Mouse (Mus musculus) liver, embryonic 15.5 days (tissue): Measurements from ENCODE around the gene Aim2. TPM values are rescaled to one million over a fixed set of nuclear protein-coding genes. Genes with fewer than 3 reads are reported as not detected.

Source experiments
- ATAC-seq: fragments of 200-750 bp; cut with Nextera tagmentation; 2 replicates; pipeline ENCODE4 v1.8.0; 2017; ENCODE audit warnings: moderate number of reproducible peaks, mild to moderate bottlenecking, moderate library complexity; ENCODE audit not compliant: insufficient read depth
- H3K27ac ChIP-seq: fragments of 300-500 bp; sonication (generic); replicated peaks from 2 replicates; pipeline ENCODE4 v1.5.1; 2015; ENCODE audit warnings: mild to moderate bottlenecking, inconsistent platforms
- H3K27me3 ChIP-seq: fragments of 300-500 bp; sonication (generic); 2 replicates; pipeline ENCODE4 v1.6.1; 2015; ENCODE audit warnings: mild to moderate bottlenecking, inconsistent platforms
- H3K36me3 ChIP-seq: fragments of 300-500 bp; sonication (generic); replicated peaks from 2 replicates; pipeline ENCODE4 v1.6.1; 2015; ENCODE audit warnings: moderate library complexity, mild to moderate bottlenecking, inconsistent platforms
- H3K4me1 ChIP-seq: fragments of 300-500 bp; sonication (generic); replicated peaks from 2 replicates; pipeline ENCODE4 v1.6.1; 2015; ENCODE audit warnings: inconsistent platforms
- H3K4me2 ChIP-seq: fragments of 300-500 bp; sonication (generic); 2 replicates; pipeline ENCODE4 v1.6.1; 2015; ENCODE audit warnings: moderate library complexity, mild to moderate bottlenecking, inconsistent platforms
- H3K4me3 ChIP-seq: fragments of 300-500 bp; sonication (generic); replicated peaks from 2 replicates; pipeline ENCODE4 v1.5.1; 2015; ENCODE audit warnings: mild to moderate bottlenecking, inconsistent platforms
- H3K9ac ChIP-seq: fragments of 300-500 bp; sonication (generic); 2 replicates; pipeline ENCODE4 v1.6.1; 2015; ENCODE audit warnings: moderate library complexity, mild to moderate bottlenecking, inconsistent platforms
- H3K9me3 ChIP-seq: fragments of 300-500 bp; sonication (generic); replicated peaks from 2 replicates; pipeline ENCODE4 v1.6.1; 2016; ENCODE audit warnings: inconsistent platforms
- WGBS: fragments of 180-500 bp; shearing (Covaris S2); methylation state at CpG from one replicate; pipeline ENCODE4 v1.1.7; 2015; ENCODE audit warnings: mixed read lengths; ENCODE audit not compliant: insufficient replicate concordance; 5-methylcytosine and 5-hydroxymethylcytosine counted together
- polyA plus RNA-seq: library from polyadenylated mRNA; unstranded; fragments of >200 nt; fragmentation: Nextera tagmentation; extraction: Ambion mirVana; gene quantifications from 2 replicates; pipeline ENCODE4 v1.2.1, GENCODE M21; 2015

The Aim2 gene
- polyA plus RNA-seq, 1 experiment from 2014 or later: 3.3 TPM

- no peaks in the 10 kb centered on the region for H3K36me3 ChIP-seq
- WGBS: 5% methylated on average over 13 of the region's 13 CpGs
- no peak overlapping the region for H3K27ac ChIP-seq
- H3K4me1 ChIP-seq: peaks cover 19% of the 10 kb centered on the region
- H3K4me3 ChIP-seq: no peak overlapping the region
- ATAC-seq: peak; percentile 49
- no peaks in the 10 kb centered on the region for H3K9me3 ChIP-seq
- H3K9ac ChIP-seq: no peak overlapping the region
- peaks cover 79% of the 10 kb centered on the region for H3K27me3 ChIP-seq
- H3K4me2 ChIP-seq: no peak overlapping the region
Measured at GRCm38 (mm10) chr1:173365970-173366409, 15.3 kb downstream of the Aim2 start.

GRCm38 (mm10) chr1:173366701-173367355, 16.1 kb downstream of the Aim2 start:
- Histone ChIP-seq H3K27me3 (peaks cover 83% of the 10 kb centered on the region), H3K4me2 (peak overlapping the region; percentile 40), H3K4me3 (peak overlapping the region; percentile 26), H3K4me1 (peaks cover 19% of the 10 kb centered on the region), H3K27ac (no peak overlapping the region), H3K9ac (no peak overlapping the region), H3K9me3 (no peaks in the 10 kb centered on the region), H3K36me3 (no peaks in the 10 kb centered on the region)
- no peak for ATAC-seq
- 2% methylated on average over 31 of the region's 31 CpGs for WGBS

- no peak for ATAC-seq
- H3K36me3 ChIP-seq: no peaks in the 10 kb centered on the region
- H3K4me1 ChIP-seq: peaks cover 19% of the 10 kb centered on the region
- peak within 1 kb of the TSS; percentile 40 for H3K4me2 ChIP-seq
- no peaks in the 10 kb centered on the region for H3K9me3 ChIP-seq
- no peak within 1 kb of the TSS for H3K9ac ChIP-seq
- under 1% methylated on average over 46 of the region's 46 CpGs for WGBS
- peaks cover 83% of the 10 kb centered on the region for H3K27me3 ChIP-seq
- H3K27ac ChIP-seq: no peak within 1 kb of the TSS
- H3K4me3 ChIP-seq: peak within 1 kb of the TSS; percentile 26
Measured at GRCm38 (mm10) chr1:173367356-173368046, 16.8 kb downstream of the Aim2 start, which contains the start of gene Cadm3. Cadm3 (minus strand) TSS chr1:173367695.

- H3K4me3 ChIP-seq: no peak overlapping the region
- 55% methylated on average over 2 of the region's 2 CpGs for WGBS
- no peaks in the 10 kb centered on the region for H3K36me3 ChIP-seq
- ATAC-seq: no peak
- peaks cover 68% of the 10 kb centered on the region for H3K27me3 ChIP-seq
- H3K4me2 ChIP-seq: no peak overlapping the region
- H3K27ac ChIP-seq: no peak overlapping the region
- no peak overlapping the region for H3K9ac ChIP-seq
- peaks cover 19% of the 10 kb centered on the region for H3K4me1 ChIP-seq
- no peaks in the 10 kb centered on the region for H3K9me3 ChIP-seq
Measured at GRCm38 (mm10) chr1:173369611-173370010, 18.9 kb downstream of the Aim2 start.

GRCm38 (mm10) chr1:173370456-173370855, 19.8 kb downstream of the Aim2 start:
- ATAC-seq: no peak
- Histone ChIP-seq H3K4me2 (no peak overlapping the region), H3K9me3 (no peaks in the 10 kb centered on the region), H3K9ac (no peak overlapping the region), H3K27me3 (peaks cover 59% of the 10 kb centered on the region), H3K36me3 (no peaks in the 10 kb centered on the region), H3K4me1 (peaks cover 17% of the 10 kb centered on the region), H3K4me3 (no peak overlapping the region), H3K27ac (no peak overlapping the region)
- 69% methylated on average over 6 of the region's 6 CpGs for WGBS

GRCm38 (mm10) chr1:173371586-173371985, 20.9 kb downstream of the Aim2 start:
- H3K4me1 ChIP-seq: peaks cover 7% of the 10 kb centered on the region
- no peaks in the 10 kb centered on the region for H3K36me3 ChIP-seq
- no peak overlapping the region for H3K27ac ChIP-seq
- H3K9me3 ChIP-seq: no peaks in the 10 kb centered on the region
- H3K9ac ChIP-seq: no peak overlapping the region
- H3K4me3 ChIP-seq: no peak overlapping the region
- 64% methylated on average over 6 of the region's 6 CpGs for WGBS
- H3K4me2 ChIP-seq: no peak overlapping the region
- H3K27me3 ChIP-seq: peaks cover 48% of the 10 kb centered on the region
- ATAC-seq: no peak

- no peaks in the 10 kb centered on the region for H3K4me1 ChIP-seq
- 52% methylated on average over 7 of the region's 7 CpGs for WGBS
- H3K4me3 ChIP-seq: no peak overlapping the region
- peaks cover 24% of the 10 kb centered on the region for H3K27me3 ChIP-seq
- no peak overlapping the region for H3K4me2 ChIP-seq
- no peak overlapping the region for H3K9ac ChIP-seq
- no peaks in the 10 kb centered on the region for H3K9me3 ChIP-seq
- no peak overlapping the region for H3K27ac ChIP-seq
- ATAC-seq: no peak
- no peaks in the 10 kb centered on the region for H3K36me3 ChIP-seq
Measured at GRCm38 (mm10) chr1:173374020-173374419, 23.3 kb downstream of the Aim2 start.

GRCm38 (mm10) chr1:173377380-173378112, 26.9 kb downstream of the Aim2 start:
- H3K9me3 ChIP-seq: no peaks in the 10 kb centered on the region

GRCm38 (mm10) chr1:173381436-173381835, 30.8 kb downstream of the Aim2 start:
- 72% methylated on average over 6 of the region's 6 CpGs for WGBS
- H3K4me2 ChIP-seq: no peak overlapping the region
- H3K9me3 ChIP-seq: no peaks in the 10 kb centered on the region
- no peak overlapping the region for H3K27ac ChIP-seq
- no peak overlapping the region for H3K9ac ChIP-seq
- H3K4me3 ChIP-seq: no peak overlapping the region
- no peak for ATAC-seq
- no peaks in the 10 kb centered on the region for H3K27me3 ChIP-seq
- no peaks in the 10 kb centered on the region for H3K4me1 ChIP-seq
- H3K36me3 ChIP-seq: no peaks in the 10 kb centered on the region

More at GRCm38 (mm10) chr1:173377380-173378112, 26.9 kb downstream of the Aim2 start:
- Histone ChIP-seq H3K4me3 (no peak overlapping the region), H3K9ac (no peak overlapping the region), H3K27me3 (no peaks in the 10 kb centered on the region; the same call in 1 of the 2 replicates), H3K36me3 (no peaks in the 10 kb centered on the region), H3K27ac (no peak overlapping the region), H3K4me1 (no peaks in the 10 kb centered on the region), H3K4me2 (no peak overlapping the region)
- peak; percentile 52; the same call in 1 of the 2 replicates for ATAC-seq
- WGBS: 25% methylated on average over 13 of the region's 13 CpGs

GRCm38 (mm10) chr1:173389431-173389830, 38.8 kb downstream of the Aim2 start:
- H3K4me1 ChIP-seq: no peaks in the 10 kb centered on the region
- H3K27me3 ChIP-seq: peaks cover 16% of the 10 kb centered on the region
- no peak for ATAC-seq
- H3K4me2 ChIP-seq: no peak overlapping the region
- no peak overlapping the region for H3K27ac ChIP-seq
- no peaks in the 10 kb centered on the region for H3K9me3 ChIP-seq
- no peak overlapping the region for H3K4me3 ChIP-seq
- H3K9ac ChIP-seq: no peak overlapping the region
- H3K36me3 ChIP-seq: no peaks in the 10 kb centered on the region
- WGBS: 19% methylated on average over 3 of the region's 3 CpGs

GRCm38 (mm10) chr1:173389901-173390401, 39.3 kb downstream of the Aim2 start:
- no peak for ATAC-seq

More at GRCm38 (mm10) chr1:173389901-173390401, 39.3 kb downstream of the Aim2 start:
- 14% methylated on average over 13 of the region's 13 CpGs for WGBS
- Histone ChIP-seq H3K36me3 (no peaks in the 10 kb centered on the region), H3K27ac (no peak overlapping the region), H3K9ac (no peak overlapping the region), H3K4me3 (no peak overlapping the region), H3K9me3 (no peaks in the 10 kb centered on the region), H3K4me2 (no peak overlapping the region), H3K4me1 (no peaks in the 10 kb centered on the region), H3K27me3 (peaks cover 16% of the 10 kb centered on the region)
